Mouse (Mus musculus) embryonic facial prominence, embryonic 14.5 days (tissue): Measurements from ENCODE around the gene Gjb2. TPM values are rescaled to one million over a fixed set of nuclear protein-coding genes. Genes with fewer than 3 reads are reported as not detected.

Experiments used
- ATAC-seq: fragments of 200-750 bp; cut with Nextera tagmentation; 2 replicates; pipeline ENCODE4 v1.8.0; 2017; ENCODE audit warnings: low read depth, moderate number of reproducible peaks, moderate TSS enrichment
- DNase-seq: peaks from one replicate; pipeline ENCODE4 v3.0.0-alpha.2; 2015; ENCODE audit warnings: low spot score
- H3K27ac ChIP-seq: fragments of 300-500 bp; sonication (generic); replicated peaks from 2 replicates; pipeline ENCODE4 v1.5.1; 2014; ENCODE audit warnings: low read depth, mild to moderate bottlenecking, low read length, moderate library complexity
- H3K27me3 ChIP-seq: fragments of 300-500 bp; sonication (generic); replicated peaks from 2 replicates; pipeline ENCODE4 v1.6.1; 2014; ENCODE audit warnings: low read length; ENCODE audit not compliant: control insufficient read depth, insufficient read depth
- H3K36me3 ChIP-seq: fragments of 300-500 bp; sonication (generic); 2 replicates; pipeline ENCODE4 v1.6.1; 2014; ENCODE audit warnings: low read length, mixed read lengths; ENCODE audit not compliant: control insufficient read depth, insufficient read depth
- H3K4me1 ChIP-seq: fragments of 300-500 bp; sonication (generic); 2 replicates; pipeline ENCODE4 v1.6.1; 2014; ENCODE audit warnings: antibody characterized with exemption, low read length; ENCODE audit not compliant: control insufficient read depth, insufficient read depth
- H3K4me2 ChIP-seq: fragments of 300-500 bp; sonication (generic); 2 replicates; pipeline ENCODE4 v1.6.1; 2014; ENCODE audit warnings: low read depth, mild to moderate bottlenecking, low read length, moderate library complexity, mixed read lengths
- H3K4me3 ChIP-seq: fragments of 300-500 bp; sonication (generic); 2 replicates; pipeline ENCODE4 v1.5.1; 2014; ENCODE audit warnings: low read depth, mild to moderate bottlenecking, low read length
- H3K9ac ChIP-seq: fragments of 300-500 bp; sonication (generic); 2 replicates; pipeline ENCODE4 v1.6.1; 2014; ENCODE audit warnings: low read depth, mild to moderate bottlenecking, low read length, moderate library complexity, mixed read lengths
- H3K9me3 ChIP-seq: fragments of 300-500 bp; sonication (generic); 2 replicates; pipeline ENCODE4 v1.6.1; 2016; ENCODE audit warnings: low read length; ENCODE audit not compliant: control insufficient read depth
- WGBS: fragments of 180-500 bp; shearing (Covaris S2); extraction: QIAGEN DNeasy Blood & Tissue Kit; methylation state at CpG from one replicate; pipeline ENCODE4 v1.1.7; 2014; 5-methylcytosine and 5-hydroxymethylcytosine counted together
- polyA plus RNA-seq: library from polyadenylated mRNA; unstranded; fragments of >200 nt; fragmentation: Nextera tagmentation; extraction: Ambion mirVana; gene quantifications from 2 replicates; pipeline ENCODE4 v1.2.1, GENCODE M21; 2014

Gjb2 gene
- polyA plus RNA-seq, 1 experiment from 2014 or later, result 30.5 TPM

- WGBS, result 66% methylated on average over 5 of the region's 5 CpGs
- H3K4me3 ChIP-seq, result no peak overlapping the region
- H3K27me3 ChIP-seq, result peaks cover 52% of the 10 kb centered on the region
- no peaks in the 10 kb centered on the region for H3K36me3 ChIP-seq
- H3K9ac ChIP-seq, result no peak overlapping the region
- H3K4me1 ChIP-seq, result no peaks in the 10 kb centered on the region
- DNase-seq (no peak), ATAC-seq (no peak)
- H3K4me2 ChIP-seq, result no peak overlapping the region
- no peaks in the 10 kb centered on the region for H3K9me3 ChIP-seq
- no peak overlapping the region for H3K27ac ChIP-seq
These were observed 3.4 kb upstream of the Gjb2 start for GRCm38 (mm10) chr14:57107916-57108315.

GRCm38 (mm10) chr14:57107091-57107490 is 2.6 kb upstream of the Gjb2 start:
- no peaks in the 10 kb centered on the region for H3K9me3 ChIP-seq
- no peak overlapping the region for H3K4me3 ChIP-seq
- H3K4me1 ChIP-seq, result no peaks in the 10 kb centered on the region
- H3K4me2 ChIP-seq, result no peak overlapping the region
- DNase-seq (no peak), ATAC-seq (no peak)
- no peaks in the 10 kb centered on the region for H3K36me3 ChIP-seq
- no peak overlapping the region for H3K9ac ChIP-seq
- peaks cover 60% of the 10 kb centered on the region for H3K27me3 ChIP-seq
- H3K27ac ChIP-seq, result no peak overlapping the region
- 81% methylated on average over 8 of the region's 8 CpGs for WGBS

- no peak overlapping the region for H3K9ac ChIP-seq
- WGBS, result 31% methylated on average over 11 of the region's 11 CpGs
- no peak overlapping the region for H3K27ac ChIP-seq
- no peaks in the 10 kb centered on the region for H3K9me3 ChIP-seq
- H3K36me3 ChIP-seq, result no peaks in the 10 kb centered on the region
- H3K27me3 ChIP-seq, result peaks cover 69% of the 10 kb centered on the region
- peak overlapping the region; percentile 100; the same call in 1 of the 2 replicates for H3K4me2 ChIP-seq
- DNase-seq (peak; percentile 33), ATAC-seq (0 out of 2 replicates have a peak, but pooled peaks have one; percentile 17)
- H3K4me1 ChIP-seq, result no peaks in the 10 kb centered on the region
- 0 out of 2 replicates have a peak overlapping the region, but pooled peaks have one; percentile 66 for H3K4me3 ChIP-seq
These were observed 1.2 kb upstream of the Gjb2 start for GRCm38 (mm10) chr14:57105721-57106120.

DNA sequence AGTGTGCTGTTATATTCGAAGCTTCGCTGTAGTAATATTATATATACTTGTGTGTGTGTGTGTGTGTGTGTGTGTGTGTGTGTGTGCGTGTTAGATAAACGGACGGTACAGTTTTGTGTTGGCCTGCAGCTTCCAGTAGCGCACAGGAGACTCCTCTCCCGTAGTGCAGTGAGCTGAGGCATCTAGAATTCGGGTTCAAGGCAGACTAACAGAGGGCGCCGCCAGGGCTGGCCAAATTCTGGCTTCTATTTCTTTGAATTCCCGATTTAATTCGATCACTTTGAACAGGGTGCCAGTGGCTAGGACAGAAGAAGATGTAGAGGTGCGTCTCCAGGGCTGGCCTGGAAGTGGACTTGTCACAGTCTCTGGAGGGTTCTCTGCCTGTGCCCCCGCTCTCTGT is 609 bp upstream of the Gjb2 start:
- H3K9me3 ChIP-seq, result no peaks in the 10 kb centered on the region
- no peak for ATAC-seq
- H3K36me3 ChIP-seq, result no peaks in the 10 kb centered on the region
- H3K4me3 ChIP-seq, result peak overlapping the region; percentile 66
- H3K27ac ChIP-seq, result no peak overlapping the region
- no peak overlapping the region for H3K9ac ChIP-seq
- 12% methylated on average over 14 of the region's 14 CpGs for WGBS
- H3K4me1 ChIP-seq, result no peaks in the 10 kb centered on the region
- peaks cover 69% of the 10 kb centered on the region for H3K27me3 ChIP-seq
- DNase-seq, result no peak
- peak overlapping the region; percentile 100 for H3K4me2 ChIP-seq

DNA sequence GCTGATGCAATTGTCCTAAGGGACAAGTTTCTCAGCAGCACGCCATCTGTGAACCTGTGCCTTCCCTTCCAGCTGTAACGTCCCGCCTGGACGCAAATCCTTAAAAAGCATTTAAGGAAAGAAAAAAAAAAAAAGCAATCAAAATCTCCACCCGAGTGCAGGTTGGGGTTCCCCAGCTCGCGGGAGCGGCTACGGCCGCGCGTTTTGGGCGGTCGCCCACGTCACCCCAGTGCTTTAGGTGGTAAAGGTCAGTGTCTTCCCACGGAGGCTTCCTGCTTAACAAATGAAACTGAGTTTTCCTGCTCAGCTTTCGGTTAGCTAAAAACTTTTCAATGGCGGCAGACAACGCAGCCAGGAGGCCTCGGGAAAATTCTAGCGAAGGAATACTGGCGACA is 794 bp downstream of the Gjb2 start:
- ATAC-seq (no peak), DNase-seq (no peak)
- Histone ChIP-seq H3K4me1 (peaks cover 3% of the 10 kb centered on the region; the same call in 1 of the 2 replicates), H3K27ac (no peak overlapping the region), H3K9me3 (no peaks in the 10 kb centered on the region), H3K4me2 (peak overlapping the region; percentile 100), H3K9ac (peak overlapping the region; percentile 60), H3K36me3 (no peaks in the 10 kb centered on the region), H3K4me3 (peak overlapping the region; percentile 66), H3K27me3 (peaks cover 69% of the 10 kb centered on the region)
- 4% methylated on average over 22 of the region's 22 CpGs for WGBS

GRCm38 (mm10) chr14:57103121-57103520 is 1.4 kb downstream of the Gjb2 start:
- Histone ChIP-seq H3K9ac (no peak overlapping the region), H3K27ac (no peak overlapping the region), H3K4me3 (peak overlapping the region; percentile 66), H3K9me3 (no peaks in the 10 kb centered on the region), H3K4me2 (peak overlapping the region; percentile 100), H3K4me1 (peaks cover 3% of the 10 kb centered on the region; the same call in 1 of the 2 replicates), H3K36me3 (no peaks in the 10 kb centered on the region), H3K27me3 (peaks cover 69% of the 10 kb centered on the region)
- DNase-seq (no peak), ATAC-seq (no peak)
- 51% methylated on average over 6 of the region's 6 CpGs for WGBS

DNA sequence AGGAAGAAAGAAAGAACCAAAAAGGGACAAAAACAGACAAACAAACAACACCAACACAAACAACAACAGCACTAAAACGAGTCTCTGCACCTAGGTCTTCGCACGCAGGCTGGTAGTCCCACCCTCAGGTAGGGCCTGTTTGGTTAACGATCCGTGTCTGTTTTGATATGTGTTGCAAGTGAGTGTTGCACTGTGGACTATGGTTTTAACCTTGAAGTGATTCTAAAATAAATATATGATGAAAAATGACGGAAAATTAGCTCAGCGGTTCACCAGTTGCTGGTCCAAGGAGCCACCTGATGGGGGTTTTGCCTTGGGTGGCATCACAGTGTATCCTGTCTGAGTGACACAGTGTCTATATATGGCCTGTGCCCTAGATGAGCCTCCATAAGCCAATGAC is 2.9 kb downstream of the Gjb2 start:
- H3K27me3 ChIP-seq, result peaks cover 54% of the 10 kb centered on the region
- ATAC-seq, result no peak
- H3K9me3 ChIP-seq, result no peaks in the 10 kb centered on the region
- no peak overlapping the region; the same call in 1 of the 2 replicates for H3K4me3 ChIP-seq
- H3K9ac ChIP-seq, result no peak overlapping the region
- 84% methylated on average over 7 of the region's 7 CpGs for WGBS
- H3K4me1 ChIP-seq, result peaks cover 3% of the 10 kb centered on the region; the same call in 1 of the 2 replicates
- H3K4me2 ChIP-seq, result peak overlapping the region; percentile 4; the same call in 1 of the 2 replicates
- no peak for DNase-seq
- no peaks in the 10 kb centered on the region for H3K36me3 ChIP-seq
- H3K27ac ChIP-seq, result no peak overlapping the region

GRCm38 (mm10) chr14:57095855-57096254 is 8.6 kb downstream of the Gjb2 start:
- DNase-seq (no peak), ATAC-seq (no peak)
- WGBS, result 68% methylated on average over 4 of the region's 4 CpGs
- no peaks in the 10 kb centered on the region for H3K9me3 ChIP-seq
- no peak overlapping the region for H3K4me2 ChIP-seq
- H3K36me3 ChIP-seq, result no peaks in the 10 kb centered on the region
- no peak overlapping the region for H3K27ac ChIP-seq
- 0 out of 2 replicates have a peak, but pooled peaks cover 2% of the 10 kb centered on the region for H3K27me3 ChIP-seq
- no peak overlapping the region for H3K4me3 ChIP-seq
- H3K9ac ChIP-seq, result no peak overlapping the region
- peaks cover 3% of the 10 kb centered on the region; the same call in 1 of the 2 replicates for H3K4me1 ChIP-seq

GRCm38 (mm10) chr14:57093029-57093428 is 11.5 kb downstream of the Gjb2 start:
- Histone ChIP-seq H3K4me1 (no peaks in the 10 kb centered on the region), H3K9ac (no peak overlapping the region), H3K4me3 (no peak overlapping the region), H3K27ac (no peak overlapping the region), H3K9me3 (no peaks in the 10 kb centered on the region), H3K27me3 (no peaks in the 10 kb centered on the region), H3K36me3 (no peaks in the 10 kb centered on the region), H3K4me2 (no peak overlapping the region)
- no peak for ATAC-seq
- peak; percentile 54 for DNase-seq
- 11% methylated on average over 8 of the region's 8 CpGs for WGBS
